Mouse (Mus musculus) limb, embryonic 12.5 days (tissue): ENCODE measurements at regions not wholly inside any gene's neighbourhood (a gene's known extent, or its start where the extent isn't known, plus 50 kb on each side); places are given as distances from the start of the nearest gene placed in this dataset.

ENCODE experiments used
- ATAC-seq: fragments of 200-750 bp; cut with Nextera tagmentation; 2 replicates; pipeline ENCODE4 v1.8.0; 2017; ENCODE audit warnings: low read depth, moderate TSS enrichment; ENCODE audit not compliant: insufficient number of reproducible peaks, insufficient read depth, low FRiP score, low TSS enrichment
- H3K27ac ChIP-seq: fragments of 300-500 bp; sonication (generic); 2 replicates; pipeline ENCODE4 v1.5.1; 2016; ENCODE audit warnings: mild to moderate bottlenecking, moderate library complexity
- H3K27me3 ChIP-seq: fragments of 300-500 bp; sonication (generic); 2 replicates; pipeline ENCODE4 v1.6.1; 2016; ENCODE audit warnings: mild to moderate bottlenecking, moderate library complexity
- H3K36me3 ChIP-seq: fragments of 300-500 bp; sonication (generic); 2 replicates; pipeline ENCODE4 v1.6.1; 2016; ENCODE audit warnings: mild to moderate bottlenecking, moderate library complexity
- H3K4me1 ChIP-seq: fragments of 300-500 bp; sonication (generic); replicated peaks from 2 replicates; pipeline ENCODE4 v1.6.1; 2016
- H3K4me2 ChIP-seq: fragments of 300-500 bp; sonication (generic); 2 replicates; pipeline ENCODE4 v1.6.1; 2016; ENCODE audit warnings: mild to moderate bottlenecking, moderate library complexity
- H3K4me3 ChIP-seq: fragments of 300-500 bp; sonication (generic); replicated peaks from 2 replicates; pipeline ENCODE4 v1.5.1; 2016; ENCODE audit warnings: mild to moderate bottlenecking
- H3K9ac ChIP-seq: fragments of 300-500 bp; sonication (generic); replicated peaks from 2 replicates; pipeline ENCODE4 v1.6.1; 2016; ENCODE audit warnings: mild to moderate bottlenecking, moderate library complexity
- H3K9me3 ChIP-seq: fragments of 300-500 bp; sonication (generic); 2 replicates; pipeline ENCODE4 v1.6.1; 2016; ENCODE audit warnings: mild to moderate bottlenecking, moderate library complexity
- WGBS: fragments of 180-500 bp; shearing (Covaris S2); methylation state at CpG from one replicate; pipeline ENCODE4 v1.1.7; 2016; 5-methylcytosine and 5-hydroxymethylcytosine counted together

DNA sequence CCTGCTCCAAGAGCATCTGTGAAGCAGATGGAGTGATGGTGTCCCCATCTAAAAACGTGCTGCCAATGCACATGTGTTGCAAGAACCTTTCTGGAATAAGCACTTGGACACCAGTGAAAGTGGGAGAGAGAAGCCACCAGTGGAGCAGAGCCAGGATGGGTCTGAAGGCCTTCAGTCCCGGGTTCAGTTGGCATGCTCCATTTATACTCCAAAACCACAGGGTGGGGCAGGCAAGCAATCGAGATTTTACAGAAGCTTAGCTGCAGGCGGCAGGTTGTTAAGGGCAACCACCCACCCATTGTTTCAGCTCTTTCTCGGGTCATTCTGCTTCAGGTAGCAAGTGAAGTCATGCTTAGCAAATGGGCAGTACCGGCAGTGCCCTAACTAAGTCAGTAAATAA is 51.8 kb upstream of the Sv2b start:
- no peak for ATAC-seq
- Histone ChIP-seq H3K36me3 (no peaks in the 10 kb centered on the region), H3K4me2 (no peak overlapping the region), H3K9me3 (no peaks in the 10 kb centered on the region), H3K27ac (no peak overlapping the region), H3K9ac (no peak overlapping the region), H3K27me3 (no peaks in the 10 kb centered on the region), H3K4me1 (peaks cover 5% of the 10 kb centered on the region), H3K4me3 (no peak overlapping the region)
- WGBS: 44% methylated on average over 6 of the region's 6 CpGs

DNA sequence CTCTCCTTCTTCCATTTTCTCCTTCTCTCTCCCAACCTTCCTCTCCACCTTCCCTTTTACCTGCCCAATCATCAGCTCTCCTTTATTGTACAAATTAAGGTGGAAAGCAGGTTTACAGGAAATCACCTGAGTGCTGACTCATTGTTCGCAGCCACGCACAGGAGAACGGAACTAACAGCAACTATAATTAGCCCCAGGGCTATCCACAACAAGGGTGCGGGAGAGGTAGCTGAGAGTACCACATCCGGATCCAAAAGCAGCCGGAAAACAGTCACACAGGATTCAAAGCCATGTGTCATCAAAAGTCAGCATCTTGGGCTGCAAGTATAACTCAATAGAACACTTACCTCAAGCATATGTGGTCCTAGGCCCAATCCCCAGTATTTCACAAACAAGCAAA is 53.5 kb upstream of the Sv2b start:
- peaks cover 5% of the 10 kb centered on the region for H3K4me1 ChIP-seq
- no peak for ATAC-seq
- H3K27ac ChIP-seq: no peak overlapping the region
- no peak overlapping the region for H3K4me3 ChIP-seq
- no peak overlapping the region for H3K9ac ChIP-seq
- no peak overlapping the region for H3K4me2 ChIP-seq
- H3K36me3 ChIP-seq: no peaks in the 10 kb centered on the region
- 83% methylated on average over 6 of the region's 6 CpGs for WGBS
- H3K9me3 ChIP-seq: no peaks in the 10 kb centered on the region
- H3K27me3 ChIP-seq: no peaks in the 10 kb centered on the region

DNA sequence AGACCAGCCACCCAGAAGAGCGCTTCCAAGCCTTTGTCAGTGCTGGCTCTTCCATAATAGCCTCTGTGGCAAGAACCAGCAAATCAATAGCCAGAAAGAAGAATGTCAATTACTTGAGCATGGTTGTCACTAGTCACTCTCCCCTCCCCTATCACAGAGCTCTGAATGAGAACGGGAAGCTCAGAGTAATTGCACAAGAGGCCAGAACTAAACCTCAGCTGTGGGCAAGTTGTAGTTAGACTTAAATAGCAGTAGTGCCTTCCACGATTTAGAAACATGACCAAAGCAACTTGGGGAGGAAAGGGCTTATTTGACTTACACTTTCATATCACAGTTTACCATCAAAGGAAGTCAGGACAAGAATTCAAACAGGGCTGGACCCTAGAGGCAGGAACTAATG is 56.4 kb upstream of the Sv2b start:
- 65% methylated on average over 3 of the region's 3 CpGs for WGBS
- no peak for ATAC-seq
- Histone ChIP-seq H3K4me2 (no peak overlapping the region), H3K4me3 (no peak overlapping the region), H3K27ac (no peak overlapping the region), H3K9me3 (no peaks in the 10 kb centered on the region), H3K36me3 (no peaks in the 10 kb centered on the region), H3K9ac (no peak overlapping the region), H3K4me1 (no peaks in the 10 kb centered on the region), H3K27me3 (peaks cover 6% of the 10 kb centered on the region; the same call in 1 of the 2 replicates)

DNA sequence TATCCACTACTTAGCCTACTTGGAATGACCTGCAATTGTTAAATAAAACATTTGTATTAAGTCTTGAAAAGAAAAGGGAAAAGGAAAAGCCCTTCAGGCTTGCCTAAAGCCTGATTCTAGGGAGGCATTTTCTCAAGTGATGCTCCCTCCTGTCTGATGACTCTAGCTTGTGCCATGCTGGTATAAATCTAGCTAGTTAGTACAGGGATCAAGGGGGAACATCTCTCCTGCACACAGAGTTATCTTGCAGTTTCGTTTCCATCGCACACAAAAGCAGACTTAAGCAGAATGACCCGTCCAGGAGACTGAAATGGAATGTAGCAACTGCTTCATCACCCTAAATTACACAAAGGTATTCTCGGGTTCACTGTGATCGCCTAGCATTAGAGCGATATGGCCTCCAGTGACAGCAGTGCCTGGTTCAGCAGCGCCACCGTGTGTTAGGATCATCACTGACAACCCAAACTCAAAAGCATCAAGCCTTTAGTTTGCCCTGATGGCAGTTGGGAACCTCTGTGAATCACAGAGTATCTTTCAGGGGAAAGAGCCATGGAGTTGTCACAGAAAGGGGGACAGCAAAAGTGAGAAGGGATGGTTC is 57.3 kb upstream of the Sv2b start:
- Histone ChIP-seq H3K36me3 (no peaks in the 10 kb centered on the region), H3K27ac (no peak overlapping the region), H3K4me3 (no peak overlapping the region), H3K9me3 (no peaks in the 10 kb centered on the region), H3K4me2 (no peak overlapping the region), H3K4me1 (no peaks in the 10 kb centered on the region), H3K27me3 (peaks cover 6% of the 10 kb centered on the region; the same call in 1 of the 2 replicates), H3K9ac (no peak overlapping the region)
- 0 out of 2 replicates have a peak, but pooled peaks have one; percentile 21 for ATAC-seq
- 9% methylated on average over 8 of the region's 8 CpGs for WGBS

DNA sequence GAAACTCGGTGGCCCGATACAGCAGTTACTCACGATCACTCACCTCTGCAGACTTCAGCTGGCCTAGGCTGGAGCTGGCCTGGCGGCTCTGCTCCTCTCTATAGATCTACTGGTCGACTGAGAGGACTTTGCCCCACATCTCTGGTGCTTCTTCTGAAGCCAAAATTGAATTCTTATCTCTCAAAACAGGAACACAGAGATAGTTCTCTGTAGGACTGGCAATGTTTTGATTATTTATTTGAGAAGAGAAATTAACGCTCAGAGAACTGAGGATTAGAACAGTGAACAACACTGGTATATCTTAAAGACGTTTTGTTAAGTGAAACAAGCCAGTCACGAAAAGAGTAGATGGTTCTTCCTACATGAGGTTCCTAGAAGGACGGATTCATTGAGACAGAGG is 59.3 kb upstream of the Sv2b start:
- ATAC-seq: no peak

DNA sequence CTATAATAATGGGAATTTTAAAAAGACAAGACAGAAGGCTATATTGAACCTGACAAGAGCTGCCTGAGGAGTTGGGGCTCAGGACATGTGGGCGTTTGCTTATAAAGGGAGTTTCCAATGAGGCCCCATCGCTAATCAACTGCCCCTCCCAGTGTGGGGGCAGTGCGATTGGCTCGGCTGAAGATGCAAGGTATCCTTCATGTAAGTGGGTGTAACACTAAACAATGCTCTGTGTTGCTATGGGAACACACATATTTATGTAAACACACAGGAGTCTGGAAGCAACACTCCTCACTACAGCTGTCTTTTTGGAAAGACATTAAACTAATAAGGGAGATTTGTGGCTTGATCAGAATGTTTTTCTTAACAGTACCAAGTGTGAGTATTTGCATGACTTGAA is 60.3 kb upstream of the Sv2b start:
- Histone ChIP-seq H3K4me1 (no peaks in the 10 kb centered on the region), H3K36me3 (no peaks in the 10 kb centered on the region), H3K4me3 (no peak overlapping the region), H3K9me3 (no peaks in the 10 kb centered on the region), H3K27ac (no peak overlapping the region), H3K27me3 (peaks cover 6% of the 10 kb centered on the region; the same call in 1 of the 2 replicates), H3K4me2 (no peak overlapping the region), H3K9ac (no peak overlapping the region)
- ATAC-seq: no peak
- WGBS: 62% methylated on average over 4 of the region's 4 CpGs

More for the DNA sequence above, 59.3 kb upstream of the Sv2b start:
- H3K4me3 ChIP-seq: no peak overlapping the region
- no peaks in the 10 kb centered on the region for H3K36me3 ChIP-seq
- no peak overlapping the region for H3K9ac ChIP-seq
- no peak overlapping the region for H3K27ac ChIP-seq
- 77% methylated on average over 9 of the region's 9 CpGs for WGBS
- no peaks in the 10 kb centered on the region for H3K9me3 ChIP-seq
- H3K4me1 ChIP-seq: no peaks in the 10 kb centered on the region
- H3K4me2 ChIP-seq: no peak overlapping the region
- H3K27me3 ChIP-seq: peaks cover 6% of the 10 kb centered on the region; the same call in 1 of the 2 replicates

DNA sequence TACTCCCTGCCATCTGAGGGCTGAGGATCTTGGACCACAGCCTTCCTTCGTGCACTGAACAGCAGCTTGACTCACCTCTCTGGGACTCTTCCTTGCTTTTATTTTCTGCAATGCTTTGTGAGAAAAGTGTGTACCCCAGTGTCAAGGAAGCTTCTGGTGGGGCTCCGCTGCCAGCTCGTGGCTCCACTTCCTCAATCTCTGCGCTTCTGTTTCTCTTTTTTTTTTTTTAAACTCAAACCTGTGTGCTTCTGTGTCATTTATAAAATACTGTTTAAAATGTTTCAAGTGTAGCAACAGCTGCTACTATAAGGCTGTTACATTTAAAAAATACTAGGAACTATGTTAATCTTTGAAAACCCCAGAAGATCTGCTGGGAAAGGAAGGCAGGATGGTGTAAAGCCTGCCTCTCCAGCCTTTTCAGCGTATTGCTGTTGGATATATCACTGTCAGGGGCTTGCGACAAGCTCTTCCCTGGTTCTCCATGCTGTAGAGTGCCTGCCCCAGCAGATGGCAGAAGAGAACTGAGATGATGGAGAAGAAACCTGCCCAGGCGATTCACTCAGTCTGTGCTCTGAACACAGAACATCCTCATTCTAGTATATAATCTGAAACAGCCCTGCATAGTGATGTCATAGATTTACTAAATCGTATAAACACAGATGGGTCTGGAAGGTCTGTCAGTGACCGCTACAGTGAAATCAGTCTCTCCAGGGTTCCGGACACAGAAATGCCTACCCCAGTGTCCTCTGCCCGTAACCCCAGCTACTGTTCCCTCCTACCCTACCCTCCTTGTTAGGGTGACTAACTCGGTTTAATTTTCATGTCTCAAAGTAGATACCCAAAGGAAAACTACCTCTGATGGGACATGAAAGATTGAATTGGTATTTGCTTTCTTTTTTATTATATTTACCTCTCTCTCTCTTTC is 61.8 kb upstream of the Sv2b start:
- Histone ChIP-seq H3K9me3 (no peaks in the 10 kb centered on the region), H3K9ac (no peak overlapping the region), H3K27ac (no peak overlapping the region), H3K4me1 (no peaks in the 10 kb centered on the region), H3K4me2 (no peak overlapping the region), H3K27me3 (peaks cover 6% of the 10 kb centered on the region; the same call in 1 of the 2 replicates), H3K36me3 (no peaks in the 10 kb centered on the region), H3K4me3 (no peak overlapping the region)
- ATAC-seq: peak; percentile 55; the same call in 1 of the 2 replicates
- 49% methylated on average over 12 of the region's 12 CpGs for WGBS

DNA sequence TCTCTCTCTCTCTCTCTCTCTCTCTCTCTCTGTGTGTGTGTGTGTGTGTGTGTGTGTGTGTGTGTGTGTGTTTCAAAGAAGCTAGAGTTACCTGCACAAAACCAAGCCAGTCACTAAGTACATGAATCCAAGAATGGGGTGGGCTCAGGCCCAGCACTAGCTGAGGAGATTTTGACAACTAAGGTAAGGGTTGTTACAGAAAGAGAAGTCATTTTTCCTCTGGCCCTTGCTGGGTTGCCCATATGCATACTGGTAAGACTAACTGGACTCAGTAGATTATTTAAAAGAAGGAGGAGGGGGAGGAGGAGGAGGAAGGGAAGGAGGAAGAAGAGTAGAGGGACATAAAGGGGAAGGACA is 62.4 kb upstream of the Sv2b start:
- no peak overlapping the region for H3K4me2 ChIP-seq
- ATAC-seq: no peak
- H3K27me3 ChIP-seq: peaks cover 6% of the 10 kb centered on the region; the same call in 1 of the 2 replicates
- no peaks in the 10 kb centered on the region for H3K36me3 ChIP-seq
- H3K9ac ChIP-seq: no peak overlapping the region
- no peak overlapping the region for H3K27ac ChIP-seq
- no peaks in the 10 kb centered on the region for H3K4me1 ChIP-seq
- H3K9me3 ChIP-seq: no peaks in the 10 kb centered on the region
- H3K4me3 ChIP-seq: no peak overlapping the region

DNA sequence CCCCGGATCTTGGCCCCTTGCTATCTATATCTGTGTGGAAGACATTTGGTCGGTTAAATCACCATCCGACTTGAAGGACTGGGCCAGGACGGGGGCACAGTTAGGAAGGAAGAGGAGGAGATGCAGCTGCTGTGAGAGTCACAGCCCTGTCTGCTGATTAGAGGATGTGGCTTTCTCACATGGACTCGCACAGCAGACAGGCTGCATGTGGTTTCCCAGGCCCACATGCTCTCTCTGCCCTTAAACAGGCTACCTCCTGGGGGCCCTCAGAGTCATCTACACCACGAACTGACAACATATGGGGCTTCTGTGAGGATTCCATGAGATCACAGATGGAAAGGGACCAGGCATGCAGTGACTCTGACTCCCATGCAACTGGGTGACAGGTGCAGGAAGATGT is 62.9 kb upstream of the Sv2b start:
- Histone ChIP-seq H3K27ac (no peak overlapping the region), H3K36me3 (no peaks in the 10 kb centered on the region), H3K9me3 (no peaks in the 10 kb centered on the region), H3K4me2 (no peak overlapping the region), H3K27me3 (peaks cover 6% of the 10 kb centered on the region; the same call in 1 of the 2 replicates), H3K9ac (no peak overlapping the region), H3K4me3 (no peak overlapping the region), H3K4me1 (no peaks in the 10 kb centered on the region)
- WGBS: 59% methylated on average over 6 of the region's 6 CpGs
- ATAC-seq: no peak

DNA sequence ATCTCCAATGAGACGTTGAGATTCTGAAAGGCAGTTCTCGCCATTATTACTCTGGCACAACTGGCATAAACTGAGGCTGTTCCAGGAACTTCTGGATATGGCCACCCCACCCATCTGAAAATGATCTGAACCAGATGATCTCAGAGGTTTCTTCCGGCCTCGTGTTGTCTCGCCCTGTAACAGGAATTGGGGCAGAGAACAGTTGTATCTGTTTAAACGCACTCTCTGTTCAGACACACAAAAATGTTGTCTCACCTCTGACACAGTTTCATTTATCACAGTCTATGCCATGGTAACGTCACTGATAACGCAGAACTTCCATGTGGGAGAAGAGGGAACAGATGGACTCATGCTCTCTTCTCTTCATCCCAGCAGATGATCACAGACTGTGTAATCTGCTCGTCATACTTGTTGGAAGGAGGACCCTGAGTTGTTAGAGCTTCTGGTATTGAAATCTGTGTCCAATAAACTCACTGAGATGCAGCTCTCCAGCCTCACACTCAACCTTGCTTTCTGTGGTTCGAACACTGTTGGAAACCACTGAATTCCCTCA is 63.9 kb upstream of the Sv2b start:
- peaks cover 6% of the 10 kb centered on the region; the same call in 1 of the 2 replicates for H3K27me3 ChIP-seq
- no peaks in the 10 kb centered on the region for H3K9me3 ChIP-seq
- no peak overlapping the region for H3K27ac ChIP-seq
- no peak overlapping the region for H3K4me2 ChIP-seq
- H3K36me3 ChIP-seq: no peaks in the 10 kb centered on the region
- ATAC-seq: no peak
- 60% methylated on average over 10 of the region's 10 CpGs for WGBS
- no peak overlapping the region for H3K9ac ChIP-seq
- H3K4me3 ChIP-seq: no peak overlapping the region
- H3K4me1 ChIP-seq: no peaks in the 10 kb centered on the region

DNA sequence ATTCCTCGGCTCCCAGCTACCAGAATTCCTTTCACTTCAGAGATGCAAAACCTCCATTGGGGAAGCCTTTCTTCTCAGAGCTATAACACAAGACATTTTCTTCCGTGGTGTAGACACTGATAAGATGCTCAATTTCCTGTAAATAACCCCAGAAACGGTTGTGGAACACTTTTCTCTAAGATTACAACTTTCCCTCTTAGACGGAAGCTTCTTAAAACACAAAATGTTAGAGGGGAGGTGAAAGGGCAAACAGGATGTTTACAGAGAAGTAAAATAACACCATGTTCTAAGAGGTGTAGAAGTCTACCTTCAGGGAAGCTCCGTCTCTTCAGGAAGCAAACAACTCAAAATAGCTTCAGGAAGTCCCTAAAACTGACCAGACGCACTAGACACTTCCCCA is 65.4 kb upstream of the Sv2b start:
- no peak overlapping the region for H3K4me3 ChIP-seq
- H3K4me1 ChIP-seq: no peaks in the 10 kb centered on the region
- WGBS: 77% methylated on average over 6 of the region's 6 CpGs
- H3K4me2 ChIP-seq: no peak overlapping the region
- H3K36me3 ChIP-seq: no peaks in the 10 kb centered on the region
- peaks cover 6% of the 10 kb centered on the region; the same call in 1 of the 2 replicates for H3K27me3 ChIP-seq
- no peak overlapping the region for H3K9ac ChIP-seq
- H3K27ac ChIP-seq: no peak overlapping the region
- H3K9me3 ChIP-seq: no peaks in the 10 kb centered on the region
- no peak for ATAC-seq
